Mouse (Mus musculus) lung, adult 2 months (tissue): ENCODE results near the gene Tex38.

Experiments used
- CTCF ChIP-seq: fragments of 200-500 bp; IDR thresholded peaks from 2 replicates; pipeline ENCODE4 v1.5.1; 2011; ENCODE audit warnings: mild to moderate bottlenecking, low read length, control low read depth; ENCODE audit not compliant: insufficient read depth
- POLR2A ChIP-seq: fragments of 200-500 bp; IDR thresholded peaks from 2 replicates; pipeline ENCODE4 v1.6.1; 2011; ENCODE audit warnings: low read depth, mild to moderate bottlenecking, control low read depth, low read length, borderline replicate concordance; ENCODE audit errors: extremely low read depth

GRCm38 (mm10) chr4:115743096-115743495 is 37.7 kb downstream of the Tex38 start:
- TF ChIP-seq CTCF (no peak), POLR2A (no peak)
